Mouse (Mus musculus): Measurements from ENCODE around the gene Nsmce3.

GRCm38 (mm10) chr7:64872743-64873241 lies at the start of gene Nsmce3:
- no peak for TF ChIP-seq GATA1 (IDR thresholded peaks at IDR 0.05; ENCODE audit: low read length)
- no peak for TF ChIP-seq TAL1 (IDR thresholded peaks at IDR 0.05; ENCODE audit: low read length)
